10 mouse cellular contexts compared by ENCODE assay signal in genomic region chr9:60518216-60518615, GRCm38 (mm10). TPM values are rescaled to one million over a fixed set of nuclear protein-coding genes. Genes with fewer than 3 reads are reported as not detected.
DNase-seq lines count a peak whose midpoint lies in the region; ATAC-seq and TF ChIP-seq lines count a peak whose summit lies in the region.
"Had no signal": no experiment of that assay in that cellular context is flagged by ENCODE, and none has a peak within 500 bp of the region (broad histone marks: within the 10 kb centered on the region; RNA-seq: fewer than 3 reads in every experiment).

No protein-coding gene starts in this region.

- intact Hi-C loops in gastrocnemius, postnatal 14 days (cut with DNase I; ENCODE audit: low total_unique reads), result no loop called here

- DNase-seq in limb, embryonic 10.5 days (ENCODE audit: low spot score), result no peak
- DNase-seq in adrenal gland, postnatal 25 days, result peak; percentile 76
- peak; percentile 65 for DNase-seq in kidney, adult 2 months
- no peak for DNase-seq in frontal cortex, postnatal 25 days (ENCODE audit: low spot score in 2 of 2)
- no peak for DNase-seq in gastrocnemius, postnatal 14 days
- DNase-seq in urinary bladder, postnatal 10 days (ENCODE audit: low spot score), result no peak
- DNase-seq: gastrocnemius, adult 2 months; liver, postnatal 0 days had no signal

- H3K4me2 ChIP-seq in limb, embryonic 13.5 days (replicated peaks), result no peak overlapping the region; the same call in 1 of the 2 replicates
- H3K4me2 ChIP-seq in neural tube, embryonic 13.5 days, result no peak overlapping the region

- TF ChIP-seq CTCF in kidney, adult 2 months (conservative IDR thresholded peaks at IDR 0.05; ENCODE audit: insufficient read depth, insufficient read length, low read depth, low read length), result no peak

- H3K27me3 ChIP-seq in limb, embryonic 13.5 days, result peaks cover 45% of the 10 kb centered on the region
- H3K27me3 ChIP-seq in limb, embryonic 10.5 days (ENCODE audit: low read depth, poor library complexity, severe bottlenecking), result peaks cover 61% of the 10 kb centered on the region
- no peaks in the 10 kb centered on the region for H3K27me3 ChIP-seq in kidney, adult 2 months (replicated peaks; ENCODE audit: control insufficient read depth, insufficient read depth, low read length)
- peaks cover 46% of the 10 kb centered on the region for H3K27me3 ChIP-seq in neural tube, embryonic 13.5 days

- no peaks in the 10 kb centered on the region for H3K36me3 ChIP-seq in limb, embryonic 13.5 days
- H3K36me3 ChIP-seq in limb, embryonic 10.5 days, result peaks cover 4% of the 10 kb centered on the region; the same call in 1 of the 2 replicates
- H3K36me3 ChIP-seq in kidney, adult 2 months (ENCODE audit: control insufficient read depth, insufficient read depth, low read length), result no peaks in the 10 kb centered on the region
- H3K36me3 ChIP-seq in neural tube, embryonic 13.5 days, result no peaks in the 10 kb centered on the region

- 0 out of 2 replicates have a peak overlapping the region, but pooled peaks have one; percentile 4 for H3K9ac ChIP-seq in limb, embryonic 13.5 days
- 0 out of 2 replicates have a peak overlapping the region, but pooled peaks have one; percentile 3 for H3K9ac ChIP-seq in neural tube, embryonic 13.5 days
- H3K9ac ChIP-seq: liver, postnatal 0 days had no signal

- no peaks in the 10 kb centered on the region for H3K9me3 ChIP-seq in limb, embryonic 13.5 days
- H3K9me3 ChIP-seq in limb, embryonic 10.5 days (replicated peaks), result no peaks in the 10 kb centered on the region
- H3K9me3 ChIP-seq in neural tube, embryonic 13.5 days, result no peaks in the 10 kb centered on the region

- no peak for ATAC-seq in limb, embryonic 13.5 days (ENCODE audit: low FRiP score, low read depth)
- ATAC-seq in neural tube, embryonic 13.5 days (ENCODE audit: low read depth), result no peak
- ATAC-seq: liver, postnatal 0 days had no signal

- no peak for TF ChIP-seq POLR2A in kidney, adult 2 months (IDR thresholded peaks at IDR 0.05; ENCODE audit: low read depth, low read length)

- H3K27ac ChIP-seq in limb, embryonic 13.5 days, result no peak overlapping the region
- H3K27ac ChIP-seq in limb, embryonic 10.5 days, result no peak overlapping the region
- H3K27ac ChIP-seq in kidney, adult 2 months (ENCODE audit: insufficient read depth, low read depth, low read length), result no peak overlapping the region
- H3K27ac ChIP-seq in neural tube, embryonic 13.5 days (replicated peaks), result peak overlapping the region; percentile 59
- H3K27ac ChIP-seq: gastrocnemius, adult 2 months had no signal

- peaks cover 54% of the 10 kb centered on the region for H3K4me1 ChIP-seq in limb, embryonic 13.5 days
- H3K4me1 ChIP-seq in limb, embryonic 10.5 days, result peaks cover 74% of the 10 kb centered on the region
- H3K4me1 ChIP-seq in kidney, adult 2 months (ENCODE audit: control insufficient read depth, insufficient read depth, low read length), result no peaks in the 10 kb centered on the region; the same call in 1 of the 2 replicates
- H3K4me1 ChIP-seq in neural tube, embryonic 13.5 days (replicated peaks), result peaks cover 70% of the 10 kb centered on the region

- H3K4me3 ChIP-seq in limb, embryonic 13.5 days, result no peak overlapping the region
- H3K4me3 ChIP-seq in limb, embryonic 10.5 days, result no peak overlapping the region
- no peak overlapping the region for H3K4me3 ChIP-seq in kidney, adult 2 months (ENCODE audit: insufficient read depth, low read depth, low read length)
- no peak overlapping the region for H3K4me3 ChIP-seq in neural tube, embryonic 13.5 days
- H3K4me3 ChIP-seq: gastrocnemius, adult 2 months had no signal

- WGBS in limb, embryonic 13.5 days, result 22% methylated on average over 3 of the region's 3 CpGs
- WGBS in limb, embryonic 10.5 days, result 22% methylated on average over 3 of the region's 3 CpGs
- 21% methylated on average over 3 of the region's 3 CpGs for WGBS in kidney, adult 2 months
- 15% methylated on average over 3 of the region's 3 CpGs for WGBS in neural tube, embryonic 13.5 days

RNA-seq across cellular contexts. Expression of gene Thsd4, which starts 3.6 kb away (rescaled TPM):
- 29.4 and 30.5 TPM in 2 replicates for polyA plus RNA-seq in limb, embryonic 13.5 days (2015; fragmentation: Nextera tagmentation; extraction: Ambion mirVana)
- polyA plus RNA-seq in limb, embryonic 10.5 days (2016; fragmentation: Nextera tagmentation; extraction: Ambion mirVana), result 7.5 and 11.8 TPM in 2 replicates
- 5.8 and 7.2 TPM in 2 replicates for total RNA-seq in adrenal gland, postnatal 25 days (2021)
- 5.9 and 7.1 TPM in 2 replicates for polyA plus RNA-seq in kidney, adult 2 months (2012; rRNA removed)
- polyA plus RNA-seq in neural tube, embryonic 13.5 days (2015; fragmentation: Nextera tagmentation; extraction: Ambion mirVana), result 8.6 and 8.7 TPM in 2 replicates
- total RNA-seq in gastrocnemius, postnatal 14 days (2021), result 1 to 10 TPM; 2.4 to 3.7 TPM

Comparison
In these comparisons a context has a peak if more than half of its experiments do, and no peak if none do; other contexts are left out.
1. DNase-seq: peak in adrenal gland, postnatal 25 days (single experiment) and kidney, adult 2 months (single experiment); none in limb, embryonic 10.5 days (single experiment), frontal cortex, postnatal 25 days (0 of 2), gastrocnemius, postnatal 14 days (single experiment) and urinary bladder, postnatal 10 days (single experiment).